Mouse (Mus musculus) Patski (cell line): ENCODE measurements around the gene Pdzk1. TPM values are rescaled to one million over a fixed set of nuclear protein-coding genes. Genes with fewer than 3 reads are reported as not detected.

Experiments
- ATAC-seq: fragments of 100-300 bp; one replicate; pipeline ENCODE4 v1.8.0; 2021
- CTCF ChIA-PET: fragments of 350-600 bp; sonication (Branson Sonifier 250); formaldehyde crosslinking; loops from one replicate; lab custom pipeline; 2022; ENCODE audit warnings: inconsistent platforms; lab: Charles Lee
- POLR2A ChIA-PET: fragments of 350-600 bp; sonication (Branson Sonifier 250); formaldehyde crosslinking; loops from one replicate; lab custom pipeline; 2022; ENCODE audit warnings: antibody characterized with exemption, inconsistent platforms; lab: Charles Lee
- DNase-seq: peaks from one replicate; pipeline ENCODE4 v3.0.0-alpha.2; 2011; ENCODE audit warnings: low read depth, low spot score
- H3K27me3 ChIP-seq: fragments of 371-371 bp; one replicate; pipeline ENCODE4 v1.5.1; 2021
- CTCF ChIP-seq: fragments of 100-300 bp; IDR thresholded peaks from one replicate; pipeline ENCODE4 v1.5.1; 2021
- in situ Hi-C: fragments of 300-500 bp; cut with MboI; formaldehyde crosslinking; loops from 3 replicates; pipeline ENCODE4 v1.11.1; 2018; ENCODE audit warnings: low pct_unique_long_range_greater_than_20kb, mixed read lengths
- polyA plus RNA-seq: library from polyadenylated mRNA; unstranded; gene quantifications from one replicate; pipeline ENCODE4 v1.2.3, GENCODE M21; 2021

The Pdzk1 gene
- polyA plus RNA-seq, 1 experiment from 2014 or later: 0.24 TPM

DNA sequence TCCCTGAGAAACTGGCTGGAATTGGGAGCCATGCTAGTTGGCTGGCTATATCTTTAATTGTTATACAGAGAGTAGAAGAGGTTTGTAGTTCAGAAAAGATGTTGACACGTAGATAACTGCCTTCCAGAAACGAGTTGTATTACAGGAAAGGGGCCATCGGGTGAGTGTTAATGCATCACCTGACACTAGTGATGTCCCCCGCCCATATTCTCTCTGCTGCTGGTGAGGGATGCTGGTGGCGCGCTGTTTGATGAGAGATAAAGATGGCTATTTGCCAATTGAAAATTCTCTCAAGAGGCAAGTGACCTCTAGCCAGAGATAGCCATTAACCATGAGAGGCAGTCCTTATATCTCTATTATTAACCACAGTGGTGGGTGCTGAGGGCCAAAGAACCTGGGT lies 23.5 kb downstream of the Pdzk1 start:
- CTCF ChIA-PET: interaction anchor here (0.9 kb wide), 1 partner anchor 66 kb away, joined by 3 read pairs; no protein-coding TSS in a partner anchor

DNA sequence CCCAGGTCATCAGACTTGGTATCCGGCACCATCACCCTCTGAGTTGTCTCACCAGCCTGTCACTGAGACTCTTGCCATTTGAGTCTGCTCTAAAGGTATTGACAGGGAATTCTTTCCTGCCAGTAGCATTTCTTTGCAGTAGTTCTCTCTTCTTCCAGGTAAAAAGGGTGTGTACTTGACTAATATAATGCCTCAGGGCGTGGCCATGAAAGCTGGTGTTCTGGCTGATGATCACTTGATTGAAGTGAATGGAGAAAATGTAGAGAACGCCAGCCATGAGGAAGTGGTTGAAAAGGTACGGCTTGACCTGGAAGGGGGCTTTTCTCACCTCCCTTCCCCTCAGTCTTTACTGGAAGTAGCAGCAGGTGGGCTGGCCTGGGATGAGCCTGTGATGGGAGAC lies 25.3 kb downstream of the Pdzk1 start:
- no peak for TF ChIP-seq CTCF
- no peaks in the 10 kb centered on the region for H3K27me3 ChIP-seq
- ATAC-seq: no peak
- POLR2A ChIA-PET: no interaction called here
- CTCF ChIA-PET: no interaction called here
- in situ Hi-C loops: no loop called here
- no peak for DNase-seq

More for the DNA sequence above, 23.5 kb downstream of the Pdzk1 start:
- in situ Hi-C loops: no loop called here
- ATAC-seq: no peak
- POLR2A ChIA-PET: no interaction called here
- DNase-seq: no peak
- TF ChIP-seq CTCF: no peak
- H3K27me3 ChIP-seq: no peaks in the 10 kb centered on the region

DNA sequence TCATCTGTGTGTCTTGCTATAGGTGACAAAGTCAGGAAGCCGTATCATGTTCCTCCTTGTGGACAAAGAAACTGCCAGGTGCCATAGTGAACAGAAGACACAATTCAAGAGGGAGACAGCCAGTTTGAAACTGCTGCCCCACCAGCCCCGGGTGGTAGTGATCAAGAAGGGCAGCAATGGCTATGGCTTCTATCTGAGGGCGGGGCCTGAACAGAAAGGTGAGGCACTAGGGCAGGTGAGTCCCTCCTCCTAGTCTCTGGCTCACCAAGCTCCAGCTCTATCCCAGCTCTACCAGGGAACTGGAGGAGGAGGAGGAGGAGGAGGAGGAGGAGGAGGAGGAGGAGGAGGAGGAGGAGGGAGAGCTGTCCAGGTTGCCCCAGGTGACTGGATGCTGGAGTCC lies 26.7 kb downstream of the Pdzk1 start:
- no peak for TF ChIP-seq CTCF
- no peaks in the 10 kb centered on the region for H3K27me3 ChIP-seq
- DNase-seq: no peak
- in situ Hi-C loops: no loop called here
- ATAC-seq: no peak
- ChIA-PET CTCF (interaction anchor here (1.3 kb wide), 1 partner anchor 115 kb away, joined by 3 read pairs; no protein-coding TSS in a partner anchor), POLR2A (interaction anchor here (0.7 kb wide), 1 partner anchor 48 kb away, joined by 3 read pairs; no protein-coding TSS in a partner anchor)

DNA sequence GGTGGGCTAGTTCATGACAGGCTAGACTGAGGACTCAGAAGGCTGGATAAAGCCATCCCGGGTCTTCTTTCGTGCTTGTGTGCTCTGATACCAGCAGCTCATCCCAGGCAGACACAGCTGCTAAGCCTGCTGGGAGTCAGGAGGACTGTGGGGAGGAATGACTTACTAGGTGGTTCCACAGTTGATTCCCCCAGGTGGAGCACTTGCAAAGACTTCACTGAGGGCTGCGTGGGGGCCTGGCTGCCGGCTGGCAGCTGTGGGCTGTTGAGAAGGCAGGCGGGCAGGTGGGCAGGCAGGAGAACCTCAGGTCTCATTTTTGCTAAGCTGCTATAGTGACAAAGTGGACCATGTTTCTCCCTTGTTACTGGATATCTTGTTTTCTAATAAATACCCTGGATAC lies 31.4 kb downstream of the Pdzk1 start:
- TF ChIP-seq CTCF: no peak
- ATAC-seq: no peak
- DNase-seq: no peak
- in situ Hi-C loops: no loop called here
- POLR2A ChIA-PET: interaction anchor here (0.6 to 1.1 kb wide), 3 partner anchors 31 to 410 kb away, joined by 3 read pairs; no protein-coding TSS in a partner anchor
- no peaks in the 10 kb centered on the region for H3K27me3 ChIP-seq
- CTCF ChIA-PET: interaction anchor here (1.3 kb wide), 1 partner anchor 13 kb away, joined by 4 read pairs; no protein-coding TSS in a partner anchor

DNA sequence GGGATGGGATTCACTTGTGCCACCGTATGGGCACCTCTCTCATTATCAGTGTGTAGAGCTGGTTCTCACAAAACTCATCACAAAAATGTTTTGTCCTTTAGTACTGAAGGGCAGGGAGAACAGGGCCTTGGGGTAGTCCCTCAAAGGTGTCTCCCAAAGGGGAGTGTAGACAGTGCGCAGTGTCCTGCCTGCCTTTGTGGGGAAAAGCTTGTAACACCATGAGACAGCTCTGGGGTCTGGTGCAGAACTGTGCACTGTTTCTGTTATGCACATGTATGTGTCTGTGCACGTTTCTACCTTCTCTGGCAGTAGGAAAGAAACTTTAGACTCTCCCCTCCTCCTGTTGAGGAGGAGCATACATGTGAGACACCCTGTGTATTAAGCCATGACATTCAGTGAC lies 38.8 kb downstream of the Pdzk1 start:
- DNase-seq (no peak), ATAC-seq (no peak)
- H3K27me3 ChIP-seq: no peaks in the 10 kb centered on the region
- in situ Hi-C loops: no loop called here
- no peak for TF ChIP-seq CTCF
- CTCF ChIA-PET: interaction anchor here (1.0 to 1.6 kb wide), 4 partner anchors 9 to 29 kb away, joined by 3 to 5 read pairs (median 3); no protein-coding TSS in a partner anchor
- POLR2A ChIA-PET: interaction anchor here (1.0 kb wide), 1 partner anchor 59 kb away, joined by 3 read pairs; no protein-coding TSS in a partner anchor

DNA sequence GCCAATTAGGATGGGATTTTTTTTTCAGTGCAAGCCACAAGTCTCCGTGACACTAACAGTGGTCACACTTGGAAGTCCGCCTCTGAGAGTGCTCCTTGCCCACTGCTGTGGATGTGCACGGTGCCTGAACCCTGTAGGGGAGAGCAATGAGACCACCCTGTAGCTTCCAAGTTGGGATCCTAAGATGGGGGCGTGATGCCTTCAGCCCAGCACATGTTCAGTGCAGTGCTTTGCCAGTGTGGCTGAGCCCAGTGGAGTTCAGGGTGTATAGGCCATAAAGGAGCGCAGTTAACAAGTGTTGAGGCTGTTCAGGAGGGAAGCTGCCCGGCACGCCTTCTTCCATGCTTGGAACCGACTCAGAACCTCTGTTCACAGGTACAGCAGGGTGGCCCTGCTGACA lies 39.5 kb downstream of the Pdzk1 start:
- in situ Hi-C loops: no loop called here
- TF ChIP-seq CTCF: no peak
- H3K27me3 ChIP-seq: no peaks in the 10 kb centered on the region
- CTCF ChIA-PET: interaction anchor here (1.0 to 1.6 kb wide), 4 partner anchors 8 to 30 kb away, joined by 3 to 5 read pairs (median 3); no protein-coding TSS in a partner anchor
- DNase-seq (no peak), ATAC-seq (no peak)
- POLR2A ChIA-PET: no interaction called here

DNA sequence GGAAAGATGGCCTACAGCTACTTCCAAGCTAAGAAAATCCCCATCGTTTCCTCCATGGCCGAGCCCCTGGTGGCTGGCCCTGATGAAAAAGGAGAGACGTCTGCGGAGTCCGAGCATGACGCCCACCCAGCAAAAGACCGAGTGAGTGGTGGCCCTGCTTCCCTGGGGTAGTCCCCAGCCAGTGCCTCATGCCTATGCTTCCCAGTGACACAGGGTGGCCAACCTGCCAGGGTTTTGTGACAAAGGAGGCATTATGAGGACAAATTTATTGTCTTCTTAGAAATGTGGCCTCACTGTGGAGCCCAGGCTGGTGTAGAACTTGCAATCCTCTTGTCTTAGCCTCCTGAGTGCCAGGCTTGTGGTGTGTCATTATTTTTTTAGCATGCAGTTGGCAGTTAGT lies 40.0 kb downstream of the Pdzk1 start:
- TF ChIP-seq CTCF: no peak
- POLR2A ChIA-PET: no interaction called here
- no peak for ATAC-seq
- in situ Hi-C loops: no loop called here
- no peaks in the 10 kb centered on the region for H3K27me3 ChIP-seq
- CTCF ChIA-PET: interaction anchor here (1.2 kb wide), 1 partner anchor 11 kb away, joined by 3 read pairs; no protein-coding TSS in a partner anchor
- DNase-seq: no peak

DNA sequence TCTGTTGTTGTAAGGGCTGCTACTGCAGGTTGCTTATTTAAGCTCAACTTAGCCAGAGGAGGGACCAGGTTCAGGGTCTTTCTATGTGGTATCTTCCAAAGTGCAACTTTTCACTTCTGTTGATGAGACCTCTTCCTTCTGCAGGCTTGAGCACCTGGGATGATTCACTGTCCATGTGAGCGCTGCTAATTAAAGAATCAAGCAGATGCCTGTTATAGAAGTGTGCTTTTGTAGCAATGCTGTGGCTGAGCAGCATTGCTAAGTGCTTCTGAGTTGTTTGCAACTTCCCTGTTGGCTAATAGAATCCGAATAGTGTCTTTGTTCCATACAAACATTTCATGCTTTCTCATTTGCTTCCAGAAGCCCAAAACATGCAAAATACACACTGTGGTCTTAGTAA lies 41.2 kb downstream of the Pdzk1 start:
- DNase-seq (no peak), ATAC-seq (no peak)
- CTCF ChIA-PET: no interaction called here
- TF ChIP-seq CTCF: no peak
- in situ Hi-C loops: no loop called here
- POLR2A ChIA-PET: interaction anchor here (1.0 kb wide), 1 partner anchor 107 kb away, joined by 3 read pairs; no protein-coding TSS in a partner anchor
- no peaks in the 10 kb centered on the region for H3K27me3 ChIP-seq

DNA sequence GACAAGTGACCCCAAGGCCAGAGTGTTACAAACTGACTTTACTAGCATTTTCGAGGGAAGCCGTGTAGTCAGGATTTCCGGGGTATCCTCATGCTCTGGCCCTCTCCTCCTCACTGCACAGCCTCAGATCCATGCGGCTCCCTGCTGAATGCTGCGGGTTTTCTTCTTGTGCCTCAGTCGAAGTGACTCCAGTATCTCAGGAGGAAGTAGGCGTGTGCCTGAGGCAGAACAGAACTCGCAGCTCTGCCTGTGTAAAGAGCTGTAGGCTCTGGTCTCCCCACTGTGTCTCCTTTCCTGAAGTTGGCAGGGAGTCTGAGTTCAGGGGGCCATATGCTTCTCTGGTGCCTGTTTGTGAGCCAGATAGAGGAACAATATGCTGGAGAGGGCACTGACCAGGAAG lies 42.0 kb downstream of the Pdzk1 start:
- POLR2A ChIA-PET: interaction anchor here (1.0 kb wide), 1 partner anchor 107 kb away, joined by 3 read pairs; no protein-coding TSS in a partner anchor
- CTCF ChIA-PET: no interaction called here
- TF ChIP-seq CTCF: no peak
- no peak for DNase-seq
- no peak for ATAC-seq
- H3K27me3 ChIP-seq: no peaks in the 10 kb centered on the region
- in situ Hi-C loops: no loop called here

DNA sequence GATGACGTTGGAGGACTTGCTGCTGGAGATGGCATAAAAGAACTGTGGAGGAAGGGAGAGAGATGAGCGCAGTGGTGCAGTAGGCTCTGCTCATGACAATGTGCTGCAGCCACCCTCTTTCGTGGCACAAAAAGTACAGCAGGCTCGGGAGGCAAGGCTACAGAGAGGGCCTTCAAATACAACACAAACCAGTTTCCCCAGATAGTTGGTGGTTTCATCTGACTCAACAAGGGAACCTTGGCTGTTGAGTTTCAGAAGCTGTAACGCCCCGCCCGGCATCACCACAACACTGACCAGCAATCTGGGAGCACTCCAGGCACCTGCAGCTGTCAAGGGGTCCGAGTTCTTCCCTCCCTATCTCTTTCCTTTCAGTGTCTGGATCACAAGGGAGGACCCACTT lies 43.4 kb downstream of the Pdzk1 start:
- DNase-seq (no peak), ATAC-seq (no peak)
- H3K27me3 ChIP-seq: no peaks in the 10 kb centered on the region
- CTCF ChIA-PET: interaction anchor here (0.7 to 1.4 kb wide), 2 partner anchors 9 to 11 kb away, joined by 4 read pairs; no protein-coding TSS in a partner anchor
- in situ Hi-C loops: no loop called here
- POLR2A ChIA-PET: no interaction called here
- no peak for TF ChIP-seq CTCF
